Mouse (Mus musculus): ENCODE measurements at regions not wholly inside any gene's neighbourhood (a gene's known extent, or its start where the extent isn't known, plus 50 kb on each side); places are given as distances from the start of the nearest gene placed in this dataset.

DNA sequence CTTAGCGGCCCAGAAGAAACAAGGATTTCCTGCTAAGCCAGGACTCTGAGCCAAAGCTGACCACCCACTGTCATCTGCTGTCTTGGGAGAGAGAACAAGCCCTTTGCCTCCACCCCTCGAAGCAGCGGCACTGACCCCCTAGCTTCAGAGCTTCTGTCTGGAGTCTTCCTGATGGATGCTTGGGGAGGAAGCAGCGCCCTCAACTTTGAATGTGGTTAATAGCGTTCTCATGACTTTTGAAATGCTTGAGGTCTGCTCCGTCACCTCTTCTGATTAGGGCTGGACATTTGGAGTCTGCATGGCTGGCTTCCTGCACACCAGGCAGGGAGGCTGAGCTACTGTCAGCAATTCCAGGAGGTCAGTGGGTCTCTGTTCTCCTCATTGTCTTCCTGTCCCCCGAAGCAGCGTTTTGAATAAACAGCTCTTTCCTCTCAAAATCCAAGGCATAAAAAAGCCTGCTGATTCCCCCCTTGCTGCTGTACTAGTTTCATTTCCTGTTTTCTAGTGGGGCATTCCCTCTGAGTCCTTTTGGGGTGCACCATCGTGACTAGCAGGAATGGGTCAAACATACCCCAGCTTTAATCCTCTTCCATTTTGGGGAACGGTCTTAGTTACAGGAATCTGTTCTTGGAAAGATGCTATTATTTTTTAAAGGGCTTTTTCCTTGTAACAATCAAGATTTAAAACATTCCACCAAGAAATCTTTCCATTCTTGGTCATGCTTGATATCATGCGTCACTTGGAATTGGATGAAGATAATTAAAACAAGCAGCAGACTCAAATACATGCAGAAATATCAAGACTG, 256.0 kb downstream of the Ankrd16 start:
- no peak for DNase-seq (ENCODE audit: low read depth, low spot score)

- no peak for DNase-seq (ENCODE audit: low read depth, low spot score)
Observed at GRCm38 (mm10) chr2:12034323-12034585, 256.6 kb downstream of the Ankrd16 start.

- no peak for DNase-seq (ENCODE audit: low read depth, low spot score)
Observed at GRCm38 (mm10) chr2:12049386-12049785, 252.3 kb downstream of the Itga8 start.

DNA sequence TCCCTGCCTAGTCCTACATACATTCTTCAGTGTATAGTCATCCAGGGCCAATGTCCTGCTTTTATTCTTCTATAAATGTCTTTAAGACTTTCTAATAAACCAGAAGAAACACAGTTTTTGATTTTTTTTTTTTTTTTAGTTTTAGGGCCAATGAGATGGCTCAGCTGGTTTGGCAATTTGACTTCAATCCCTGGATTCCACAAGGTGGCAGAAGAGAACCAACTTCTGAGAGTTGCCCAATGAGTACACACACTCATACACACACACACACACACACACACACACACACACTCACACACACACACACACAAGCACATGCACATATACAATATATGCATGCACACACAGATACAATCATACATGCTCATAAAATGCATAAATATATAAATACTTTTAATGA, 251.8 kb downstream of the Itga8 start:
- DNase-seq (ENCODE audit: low read depth, low spot score) = no peak

- DNase-seq (ENCODE audit: low read depth, low spot score) = no peak
Observed at GRCm38 (mm10) chr2:12053404-12054164, 248.1 kb downstream of the Itga8 start.

- DNase-seq (ENCODE audit: low read depth, low spot score) = no peak
Observed at GRCm38 (mm10) chr2:12054165-12054500, 247.6 kb downstream of the Itga8 start.
